Mouse (Mus musculus): Measurements from ENCODE around the gene Bex6. TPM values are rescaled to one million over a fixed set of nuclear protein-coding genes. Genes with fewer than 3 reads are reported as not detected.

The Bex6 gene
- polyA plus RNA-seq, 1 experiment from 2014 or later = not detected

DNA sequence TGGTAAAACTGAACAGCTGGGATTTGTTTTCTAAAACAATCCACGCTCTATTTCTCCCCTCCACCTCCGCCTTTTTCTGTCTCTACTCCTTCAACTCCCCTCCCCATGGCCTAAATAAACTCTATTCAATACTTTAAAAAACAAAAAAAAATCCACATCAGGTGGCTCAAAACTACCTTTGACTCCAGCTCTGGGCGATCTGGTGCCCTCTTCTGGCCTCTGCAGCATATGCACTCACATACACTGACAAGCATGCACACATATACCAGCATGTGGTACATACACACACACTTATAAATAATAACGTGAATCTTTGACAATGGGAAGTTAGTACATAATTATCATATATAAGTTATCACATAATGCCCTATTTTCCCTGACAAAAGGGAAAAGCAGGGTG is 4.6 kb upstream of the Bex6 start:
- Histone ChIP-seq H3K36me3 (no peaks in the 10 kb centered on the region), H3K27me3 (replicated peaks) (no peaks in the 10 kb centered on the region), H3K4me1 (no peaks in the 10 kb centered on the region), H3K27ac (replicated peaks) (no peak overlapping the region), H3K9ac (replicated peaks) (no peak overlapping the region), H3K9me3 (replicated peaks) (no peaks in the 10 kb centered on the region), H3K4me2 (no peak overlapping the region), H3K4me3 (replicated peaks) (no peak overlapping the region)
- WGBS = 88% methylated on average over 4 of the region's 4 CpGs
- ATAC-seq (ENCODE audit: low FRiP score) = no peak

DNA sequence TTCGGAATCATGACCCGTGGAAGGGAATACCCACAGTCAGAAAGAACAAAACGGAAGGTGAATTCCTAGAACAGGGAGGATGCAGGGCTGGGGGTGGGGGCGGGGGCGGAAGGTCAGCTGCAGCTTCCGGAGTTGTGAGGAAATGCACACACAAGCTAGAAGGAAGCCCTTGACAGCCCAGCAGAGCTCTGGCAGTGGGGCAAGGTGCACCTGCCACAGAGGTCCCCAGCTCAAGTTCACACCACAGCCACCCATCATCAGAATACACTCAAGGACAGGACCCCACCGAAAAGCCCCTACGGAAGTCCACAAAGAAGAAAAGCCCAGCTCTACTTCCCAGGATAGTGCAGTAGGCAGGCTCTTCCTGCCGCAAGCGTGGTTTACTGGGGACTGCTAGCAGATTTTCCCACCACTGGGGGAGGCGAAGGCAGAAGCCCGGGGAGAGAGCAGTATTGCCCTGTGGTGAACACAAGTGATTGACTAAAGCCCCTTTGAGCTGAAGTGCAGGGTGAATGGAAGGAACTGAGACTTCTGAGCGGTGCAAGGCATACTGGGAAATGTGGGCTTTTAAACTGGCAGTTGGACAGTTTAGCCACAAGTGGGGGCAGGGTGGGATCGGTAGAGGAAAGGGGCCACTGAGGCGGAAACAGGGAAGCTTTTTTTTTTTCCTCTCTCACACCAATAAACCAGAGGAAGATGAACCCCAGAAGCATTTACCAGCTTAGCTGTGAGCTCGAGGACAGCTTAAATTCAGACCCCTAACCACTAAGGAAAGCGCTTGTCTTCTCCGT is 2.5 kb upstream of the Bex6 start:
- H3K27ac ChIP-seq (replicated peaks) = no peak overlapping the region
- ATAC-seq (ENCODE audit: low FRiP score) = no peak
- 56% methylated on average over 18 of the region's 18 CpGs for WGBS

DNA sequence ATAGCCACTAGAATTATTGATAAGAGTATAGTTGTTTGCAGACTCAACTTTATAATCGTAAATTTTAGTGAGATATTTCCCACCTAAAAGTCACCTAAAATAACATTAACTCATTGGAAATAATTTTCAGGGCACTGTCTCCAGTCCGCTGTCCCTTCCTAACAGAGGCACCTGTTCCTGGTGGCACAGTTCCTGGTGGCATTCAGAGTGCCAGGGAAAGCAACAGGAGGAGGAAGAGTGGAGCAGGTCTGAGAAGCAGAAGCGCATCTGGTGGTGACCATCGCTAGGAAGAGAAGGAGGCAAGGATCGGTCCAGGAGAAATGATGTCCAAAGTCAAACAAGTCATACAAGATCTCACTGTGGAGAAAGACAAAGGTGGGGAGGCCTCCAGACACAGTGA is 6.4 kb downstream of the Bex6 start:
- H3K27me3 ChIP-seq (replicated peaks) = no peaks in the 10 kb centered on the region
- H3K4me2 ChIP-seq = no peak overlapping the region
- H3K4me1 ChIP-seq = no peaks in the 10 kb centered on the region
- 95% methylated on average over 5 of the region's 5 CpGs for WGBS
- H3K4me3 ChIP-seq (replicated peaks) = no peak overlapping the region
- H3K36me3 ChIP-seq = no peaks in the 10 kb centered on the region
- no peak overlapping the region for H3K9ac ChIP-seq (replicated peaks)
- no peak for ATAC-seq (ENCODE audit: low FRiP score)
- no peak overlapping the region for H3K27ac ChIP-seq (replicated peaks)
- no peaks in the 10 kb centered on the region for H3K9me3 ChIP-seq (replicated peaks)

More for the DNA sequence above, 2.5 kb upstream of the Bex6 start:
- Histone ChIP-seq H3K27me3 (replicated peaks) (no peaks in the 10 kb centered on the region), H3K9ac (replicated peaks) (no peak overlapping the region), H3K4me2 (peak overlapping the region; percentile 22), H3K9me3 (replicated peaks) (no peaks in the 10 kb centered on the region), H3K4me3 (replicated peaks) (no peak overlapping the region), H3K4me1 (no peaks in the 10 kb centered on the region), H3K36me3 (no peaks in the 10 kb centered on the region)

DNA sequence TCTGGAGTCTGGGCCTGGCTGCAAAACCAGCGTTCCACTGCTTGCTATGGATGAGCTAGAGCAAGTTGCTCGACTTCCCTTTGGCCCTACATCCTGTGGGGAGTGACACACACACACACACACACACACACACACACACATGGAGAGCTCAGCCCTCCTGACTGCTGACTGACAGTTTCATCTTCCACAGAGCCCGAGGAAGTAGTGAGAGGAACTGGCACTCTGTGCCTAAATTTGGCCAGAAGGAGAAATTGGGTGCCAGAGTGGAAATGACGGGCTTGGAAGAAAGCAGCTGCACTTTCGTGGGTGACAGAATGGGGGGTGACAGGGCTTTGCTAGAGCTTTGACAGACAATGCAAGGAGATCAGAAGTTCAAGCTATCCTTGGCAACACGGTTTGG is 9.5 kb downstream of the Bex6 start:
- Histone ChIP-seq H3K9me3 (replicated peaks) (no peaks in the 10 kb centered on the region), H3K36me3 (no peaks in the 10 kb centered on the region), H3K27ac (replicated peaks) (no peak overlapping the region), H3K4me3 (replicated peaks) (no peak overlapping the region), H3K9ac (replicated peaks) (no peak overlapping the region), H3K4me2 (no peak overlapping the region), H3K4me1 (no peaks in the 10 kb centered on the region), H3K27me3 (replicated peaks) (no peaks in the 10 kb centered on the region)
- 73% methylated on average over 6 of the region's 6 CpGs for WGBS
- no peak for ATAC-seq (ENCODE audit: low FRiP score)

DNA sequence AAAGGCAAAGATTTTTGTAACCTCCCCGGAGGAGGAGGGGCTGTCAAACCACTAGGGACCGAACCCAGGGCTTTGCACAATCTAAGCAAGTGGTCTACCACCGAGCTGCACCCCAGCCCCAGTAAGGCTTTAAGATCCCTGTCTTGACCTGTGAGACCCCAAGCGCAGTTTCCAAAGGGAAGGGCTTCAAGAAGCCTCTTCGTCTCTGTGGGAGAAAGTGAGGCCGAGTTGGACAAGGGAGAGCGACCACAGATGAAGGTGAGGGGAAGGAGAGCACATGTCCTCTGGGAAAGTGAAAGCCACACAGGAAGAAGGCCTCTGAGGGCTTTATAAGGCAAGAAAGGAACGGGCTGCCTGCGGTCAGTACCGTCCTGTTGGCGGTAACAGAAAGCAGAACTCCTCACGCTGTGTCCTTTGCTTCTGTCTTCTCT is 10.4 kb downstream of the Bex6 start:
- Histone ChIP-seq H3K36me3 (no peaks in the 10 kb centered on the region), H3K4me2 (no peak overlapping the region), H3K9ac (replicated peaks) (no peak overlapping the region), H3K9me3 (replicated peaks) (no peaks in the 10 kb centered on the region), H3K4me1 (no peaks in the 10 kb centered on the region), H3K27me3 (replicated peaks) (no peaks in the 10 kb centered on the region), H3K27ac (replicated peaks) (no peak overlapping the region), H3K4me3 (replicated peaks) (no peak overlapping the region)
- 63% methylated on average over 12 of the region's 12 CpGs for WGBS
- no peak for ATAC-seq (ENCODE audit: low FRiP score)

DNA sequence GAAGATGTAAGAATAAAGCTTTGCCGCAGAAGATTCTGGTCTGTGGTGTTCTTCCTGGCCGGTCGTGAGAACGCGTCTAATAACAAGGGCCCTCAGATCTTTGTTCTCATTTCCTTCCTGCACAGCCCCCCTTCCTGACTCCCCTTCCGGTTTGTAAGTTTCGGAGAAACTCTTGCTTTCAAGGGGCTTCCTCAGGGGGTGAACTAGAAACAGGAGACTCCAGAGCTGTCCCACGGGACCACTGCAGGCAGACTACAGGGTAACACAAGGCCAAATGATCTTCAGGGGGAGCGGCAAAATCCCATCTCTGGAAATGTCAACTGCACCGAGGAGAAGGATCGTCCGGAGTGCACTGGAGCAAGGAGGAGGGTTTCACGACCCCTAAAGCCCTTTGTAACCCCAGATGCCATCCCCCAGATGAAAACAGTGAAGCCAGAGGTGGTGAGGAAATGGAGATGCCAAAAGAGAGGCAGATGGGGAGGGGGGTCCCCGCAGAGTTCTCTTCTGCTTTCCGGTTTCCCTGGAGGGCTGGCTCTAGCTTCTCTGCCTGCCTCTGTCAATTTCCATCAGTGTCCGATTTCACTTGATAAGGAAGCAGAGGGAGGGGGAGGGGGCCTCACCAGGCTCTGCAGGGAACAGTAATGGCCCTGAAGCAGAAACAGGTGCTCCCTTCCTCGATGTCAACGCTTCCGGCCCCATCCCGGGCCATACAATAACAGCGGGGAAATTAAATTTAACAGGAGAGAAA is 20.8 kb downstream of the Bex6 start:
- Histone ChIP-seq H3K27ac (replicated peaks) (peak overlapping the region; percentile 38; the same call in 1 of the 2 replicates), H3K4me1 (no peaks in the 10 kb centered on the region), H3K9me3 (replicated peaks) (no peaks in the 10 kb centered on the region), H3K27me3 (replicated peaks) (no peaks in the 10 kb centered on the region), H3K36me3 (no peaks in the 10 kb centered on the region), H3K4me2 (peak overlapping the region; percentile 44), H3K9ac (replicated peaks) (no peak overlapping the region), H3K4me3 (replicated peaks) (peak overlapping the region; percentile 12)
- WGBS = 54% methylated on average over 21 of the region's 21 CpGs
- ATAC-seq (ENCODE audit: low FRiP score) = no peak

DNA sequence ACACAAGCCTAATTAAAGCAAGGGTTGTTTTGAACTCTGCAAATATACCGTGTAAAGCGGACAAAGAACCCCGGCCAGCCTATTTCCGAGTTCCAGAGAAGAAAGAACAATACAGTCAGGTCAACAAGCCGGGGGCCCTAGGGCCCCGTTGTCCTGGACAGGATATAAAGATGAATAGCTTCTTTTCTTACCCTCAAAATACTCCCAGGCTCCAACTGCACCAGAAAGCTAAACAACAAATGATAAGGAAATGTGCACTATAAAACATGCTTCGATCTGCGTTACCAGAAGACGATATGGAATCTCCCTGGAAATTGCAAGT is 21.3 kb downstream of the Bex6 start:
- ATAC-seq (ENCODE audit: low FRiP score) = no peak
- Histone ChIP-seq H3K27ac (replicated peaks) (0 out of 2 replicates have a peak overlapping the region, but pooled peaks have one; percentile 33), H3K4me2 (peak overlapping the region; percentile 44), H3K4me3 (replicated peaks) (peak overlapping the region; percentile 12), H3K9ac (replicated peaks) (no peak overlapping the region), H3K36me3 (no peaks in the 10 kb centered on the region), H3K4me1 (no peaks in the 10 kb centered on the region), H3K27me3 (replicated peaks) (0 out of 2 replicates have a peak, but pooled peaks cover 1% of the 10 kb centered on the region), H3K9me3 (replicated peaks) (no peaks in the 10 kb centered on the region)
- 35% methylated on average over 9 of the region's 9 CpGs for WGBS

DNA sequence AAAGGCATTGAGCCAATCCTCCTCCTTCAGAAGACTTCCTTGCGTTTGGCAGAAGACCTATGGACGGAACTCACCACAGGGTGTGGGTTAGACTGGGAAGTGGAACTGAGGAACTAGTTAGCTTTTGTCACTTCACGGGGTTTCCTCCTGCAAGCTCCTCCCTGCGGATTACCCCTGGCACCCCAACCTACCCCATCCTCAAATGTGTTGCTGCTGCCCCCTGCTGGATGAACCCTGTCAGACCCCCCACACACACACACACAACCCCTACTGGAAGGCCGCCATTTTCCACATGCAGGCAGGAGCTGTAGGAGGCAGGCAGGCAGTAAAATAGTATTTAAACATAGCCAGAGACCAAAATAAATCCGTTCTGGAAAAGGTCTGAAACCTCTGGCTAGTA is 23.1 kb downstream of the Bex6 start:
- Histone ChIP-seq H3K9me3 (replicated peaks) (no peaks in the 10 kb centered on the region), H3K27ac (replicated peaks) (no peak overlapping the region), H3K4me1 (no peaks in the 10 kb centered on the region), H3K27me3 (replicated peaks) (0 out of 2 replicates have a peak, but pooled peaks cover 3% of the 10 kb centered on the region), H3K36me3 (no peaks in the 10 kb centered on the region), H3K9ac (replicated peaks) (no peak overlapping the region), H3K4me3 (replicated peaks) (no peak overlapping the region), H3K4me2 (no peak overlapping the region)
- 79% methylated on average over 6 of the region's 6 CpGs for WGBS
- ATAC-seq (ENCODE audit: low FRiP score) = no peak

DNA sequence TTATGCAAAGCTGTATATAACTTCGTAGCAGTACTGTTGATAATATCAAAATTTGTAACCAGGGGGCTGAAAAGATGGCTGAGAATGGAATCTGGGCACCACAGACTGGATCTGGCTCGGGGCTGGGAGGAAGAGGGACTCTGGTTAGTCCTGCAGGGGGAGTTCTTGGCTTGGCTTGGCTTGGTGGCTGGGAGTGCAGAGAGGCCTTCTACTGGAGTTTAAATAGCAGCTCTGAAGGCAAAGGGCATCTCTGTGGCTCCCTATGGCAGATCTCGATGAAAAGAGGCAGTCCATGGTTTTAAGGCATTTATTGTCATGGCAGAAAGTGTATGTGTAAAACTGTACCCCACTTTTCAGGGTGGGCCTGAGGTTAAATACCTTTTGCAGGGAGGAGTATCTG is 25.3 kb downstream of the Bex6 start:
- no peak for ATAC-seq (ENCODE audit: low FRiP score)
- Histone ChIP-seq H3K9me3 (replicated peaks) (no peaks in the 10 kb centered on the region), H3K4me2 (no peak overlapping the region), H3K27me3 (replicated peaks) (0 out of 2 replicates have a peak, but pooled peaks cover 3% of the 10 kb centered on the region), H3K4me1 (no peaks in the 10 kb centered on the region), H3K27ac (replicated peaks) (no peak overlapping the region), H3K4me3 (replicated peaks) (no peak overlapping the region), H3K36me3 (no peaks in the 10 kb centered on the region), H3K9ac (replicated peaks) (no peak overlapping the region)
- WGBS = 68% methylated on average over 3 of the region's 3 CpGs

DNA sequence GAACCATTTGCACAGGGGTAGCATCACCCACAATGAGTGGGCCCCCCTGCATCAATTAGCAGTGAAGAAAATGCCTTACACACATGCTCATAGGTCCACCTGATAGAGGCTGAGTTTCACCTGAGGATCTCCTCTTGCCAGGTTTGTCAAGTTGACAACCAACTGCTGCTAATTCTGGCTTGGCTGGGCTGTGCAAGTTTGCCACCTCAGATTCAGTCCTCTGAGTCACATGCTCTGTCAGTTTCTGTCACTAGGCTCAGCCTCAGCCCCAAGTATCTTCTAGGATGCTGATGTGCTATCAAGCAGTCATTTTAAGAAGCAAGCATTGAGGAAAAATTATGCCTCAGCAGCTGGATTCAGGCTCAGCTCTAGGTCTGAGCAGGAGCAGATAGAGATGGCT is 34.5 kb downstream of the Bex6 start:
- Histone ChIP-seq H3K4me2 (no peak overlapping the region), H3K4me1 (no peaks in the 10 kb centered on the region), H3K27ac (replicated peaks) (no peak overlapping the region), H3K36me3 (no peaks in the 10 kb centered on the region), H3K4me3 (replicated peaks) (no peak overlapping the region), H3K9ac (replicated peaks) (no peak overlapping the region), H3K9me3 (replicated peaks) (no peaks in the 10 kb centered on the region), H3K27me3 (replicated peaks) (no peaks in the 10 kb centered on the region)
- no peak for ATAC-seq (ENCODE audit: low FRiP score)

DNA sequence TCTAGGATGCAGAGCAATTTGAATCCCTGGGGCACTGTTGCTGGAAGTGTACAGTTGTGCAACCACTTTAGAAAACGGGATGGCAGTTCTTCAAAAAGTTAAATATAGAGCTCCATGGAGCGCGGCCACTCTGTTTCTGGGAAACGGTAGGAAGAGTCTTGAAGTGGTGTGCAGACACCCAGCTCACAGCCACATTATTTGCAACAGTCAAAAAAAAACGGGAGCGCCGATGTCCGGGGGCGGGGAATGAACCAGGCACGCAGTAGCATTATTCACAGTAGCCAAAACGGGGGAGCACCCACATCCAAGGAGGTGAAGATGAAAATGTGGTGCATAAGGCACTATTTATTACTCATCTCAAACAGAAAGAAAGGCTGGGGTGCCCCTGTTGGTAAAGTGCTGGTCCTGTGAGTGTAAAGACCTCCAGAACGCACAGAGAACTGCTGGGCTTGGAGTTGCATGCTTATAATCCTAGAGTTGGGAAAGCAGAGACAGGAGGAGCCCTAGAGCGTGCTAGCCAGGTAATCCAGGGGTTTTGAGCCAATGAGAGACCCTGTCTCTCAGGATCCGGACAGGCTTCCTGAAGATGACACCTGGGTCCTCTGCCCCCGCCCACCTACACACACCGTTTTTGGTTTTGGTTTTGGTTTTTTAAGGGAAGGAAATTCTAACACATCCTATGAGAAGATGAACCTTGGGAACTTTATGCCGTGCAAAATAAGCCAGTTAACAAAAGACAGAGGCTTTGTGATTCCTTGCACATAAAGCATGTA is 35.4 kb downstream of the Bex6 start:
- Histone ChIP-seq H3K27ac (replicated peaks) (no peak overlapping the region), H3K4me2 (no peak overlapping the region), H3K9me3 (replicated peaks) (no peaks in the 10 kb centered on the region), H3K9ac (replicated peaks) (no peak overlapping the region), H3K27me3 (replicated peaks) (no peaks in the 10 kb centered on the region), H3K36me3 (no peaks in the 10 kb centered on the region), H3K4me1 (no peaks in the 10 kb centered on the region), H3K4me3 (replicated peaks) (no peak overlapping the region)
- no peak for ATAC-seq (ENCODE audit: low FRiP score)
- WGBS = 85% methylated on average over 17 of the region's 17 CpGs
